Mouse (Mus musculus) lung, adult 2 months (tissue): ENCODE measurements around the gene Impdh2.

Experiments
- CTCF ChIP-seq: fragments of 200-500 bp; IDR thresholded peaks from 2 replicates; pipeline ENCODE4 v1.5.1; 2011; ENCODE audit warnings: mild to moderate bottlenecking, low read length, control low read depth; ENCODE audit not compliant: insufficient read depth
- POLR2A ChIP-seq: fragments of 200-500 bp; IDR thresholded peaks from 2 replicates; pipeline ENCODE4 v1.6.1; 2011; ENCODE audit warnings: low read depth, mild to moderate bottlenecking, control low read depth, low read length, borderline replicate concordance; ENCODE audit errors: extremely low read depth

DNA sequence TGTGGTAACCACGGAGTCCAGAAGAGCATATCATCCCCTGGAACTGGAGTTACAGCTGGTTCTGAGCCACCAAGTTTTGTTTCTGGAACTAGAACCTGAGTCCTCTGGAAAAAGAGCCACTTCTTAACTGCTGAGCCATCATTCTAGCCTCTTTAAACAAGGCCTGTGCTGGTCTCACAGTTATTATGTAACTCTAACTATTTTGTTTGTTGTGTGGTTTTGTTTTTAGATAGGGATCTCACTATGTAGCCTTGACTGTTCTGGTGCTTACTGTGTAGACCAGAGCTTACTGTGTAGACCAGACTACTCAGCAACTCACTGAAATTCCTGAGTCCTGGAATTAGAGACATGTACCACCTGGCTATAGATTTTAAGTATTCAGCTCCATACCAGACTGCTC is 13.2 kb upstream of the Impdh2 start:
- TF ChIP-seq CTCF (no peak), POLR2A (no peak)
